Mouse (Mus musculus) mesoderm, embryonic 11.5 days (tissue): ENCODE measurements around the gene Fgd3.
A peak's percentile ranks its signal among the peaks of the same experiment; 100 is the strongest.

Source experiments
- DNase-seq: peaks from one replicate; pipeline ENCODE4 v3.0.0-alpha.2; 2012; ENCODE audit warnings: low read depth, low spot score

Fgd3 gene

GRCm38 (mm10) chr13:49249634-49250033 lies 70.5 kb downstream of the Fgd3 start:
- no peak for DNase-seq

- DNase-seq, result no peak
Observed at GRCm38 (mm10) chr13:49248923-49249322, 71.2 kb downstream of the Fgd3 start.

GRCm38 (mm10) chr13:49248467-49248862 lies 71.6 kb downstream of the Fgd3 start, which contains the start of gene Susd3:
TSS of gene Susd3 (minus strand) at chr13:49248706.
- DNase-seq, result no peak

GRCm38 (mm10) chr13:49247740-49248466 lies 72.2 kb downstream of the Fgd3 start:
- peak; percentile 51 for DNase-seq

- DNase-seq, result no peak
Observed at GRCm38 (mm10) chr13:49247232-49247739, 72.8 kb downstream of the Fgd3 start.

- DNase-seq, result no peak
Observed at GRCm38 (mm10) chr13:49246626-49247025, 73.5 kb downstream of the Fgd3 start.

GRCm38 (mm10) chr13:49246011-49246410 lies 74.1 kb downstream of the Fgd3 start:
- no peak for DNase-seq

GRCm38 (mm10) chr13:49245251-49245650 lies 74.9 kb downstream of the Fgd3 start:
- no peak for DNase-seq

- no peak for DNase-seq
Observed at GRCm38 (mm10) chr13:49243492-49243891, 76.6 kb downstream of the Fgd3 start.

- DNase-seq, result no peak
Observed at GRCm38 (mm10) chr13:49242321-49243065, 77.6 kb downstream of the Fgd3 start.

GRCm38 (mm10) chr13:49238737-49239136 lies 81.4 kb downstream of the Fgd3 start:
- DNase-seq, result no peak

GRCm38 (mm10) chr13:49237617-49238016 lies 82.5 kb downstream of the Fgd3 start:
- no peak for DNase-seq

GRCm38 (mm10) chr13:49234711-49235110 lies 85.4 kb downstream of the Fgd3 start:
- DNase-seq, result no peak

- DNase-seq, result no peak
Observed at GRCm38 (mm10) chr13:49233792-49234572, 86.1 kb downstream of the Fgd3 start.

GRCm38 (mm10) chr13:49225633-49226032 lies 94.5 kb downstream of the Fgd3 start:
- DNase-seq, result no peak

GRCm38 (mm10) chr13:49225159-49225558 lies 95.0 kb downstream of the Fgd3 start:
- no peak for DNase-seq

GRCm38 (mm10) chr13:49224729-49225128 lies 95.4 kb downstream of the Fgd3 start:
- no peak for DNase-seq

- DNase-seq, result no peak
Observed at GRCm38 (mm10) chr13:49224314-49224713, 95.8 kb downstream of the Fgd3 start.

- DNase-seq, result no peak
Observed at GRCm38 (mm10) chr13:49220912-49221311, 99.2 kb downstream of the Fgd3 start.

- DNase-seq, result no peak
Observed at GRCm38 (mm10) chr13:49219367-49219766, 100.7 kb downstream of the Fgd3 start.

GRCm38 (mm10) chr13:49218651-49219050 lies 101.5 kb downstream of the Fgd3 start:
- no peak for DNase-seq
